Mouse (Mus musculus) thymus, adult 2 months (tissue): ENCODE results near the gene Col25a1.

Experiments
- CTCF ChIP-seq: fragments of 200-500 bp; IDR thresholded peaks from 2 replicates; pipeline ENCODE4 v1.5.1; 2012; ENCODE audit warnings: mild to moderate bottlenecking, control low read depth, low read length, moderate library complexity, borderline replicate concordance; ENCODE audit not compliant: control insufficient read depth, poor library complexity, insufficient read depth; ENCODE audit errors: extremely low read depth
- POLR2A ChIP-seq: fragments of 200-500 bp; IDR thresholded peaks from 2 replicates; pipeline ENCODE4 v1.6.1; 2012; ENCODE audit warnings: mild to moderate bottlenecking, low read length, control low read depth, moderate library complexity; ENCODE audit not compliant: control insufficient read depth, poor library complexity, insufficient read depth; ENCODE audit errors: extremely low read depth

GRCm38 (mm10) chr3:130518457-130518879, 387.2 kb downstream of the Col25a1 start:
- TF ChIP-seq CTCF (no peak), POLR2A (no peak)
